Mouse (Mus musculus) C2C12 (cell line): ENCODE data around the gene Esp6.

ENCODE experiments used
- CTCF ChIP-seq: IDR thresholded peaks from one replicate; pipeline ENCODE4 v1.5.1; 2011; ENCODE audit not compliant: control insufficient read depth, insufficient read depth, insufficient read length
- FOSL1 ChIP-seq: IDR thresholded peaks from one replicate; pipeline ENCODE4 v1.8.0; 2011; ENCODE audit warnings: mild to moderate bottlenecking, low read length; ENCODE audit not compliant: poor library complexity, insufficient read depth, severe bottlenecking
- MAX ChIP-seq: IDR thresholded peaks from one replicate; pipeline ENCODE4 v1.6.1; 2011; ENCODE audit warnings: mild to moderate bottlenecking, control low read depth
- MYOD1 ChIP-seq: IDR thresholded peaks from one replicate; pipeline ENCODE4 v1.6.1; 2011; ENCODE audit warnings: low read depth; ENCODE audit not compliant: control insufficient read depth, insufficient read length
- USF1 ChIP-seq: IDR thresholded peaks from one replicate; pipeline ENCODE4 v1.6.1; 2011; ENCODE audit warnings: low read depth, mild to moderate bottlenecking, control low read depth, moderate library complexity

DNA sequence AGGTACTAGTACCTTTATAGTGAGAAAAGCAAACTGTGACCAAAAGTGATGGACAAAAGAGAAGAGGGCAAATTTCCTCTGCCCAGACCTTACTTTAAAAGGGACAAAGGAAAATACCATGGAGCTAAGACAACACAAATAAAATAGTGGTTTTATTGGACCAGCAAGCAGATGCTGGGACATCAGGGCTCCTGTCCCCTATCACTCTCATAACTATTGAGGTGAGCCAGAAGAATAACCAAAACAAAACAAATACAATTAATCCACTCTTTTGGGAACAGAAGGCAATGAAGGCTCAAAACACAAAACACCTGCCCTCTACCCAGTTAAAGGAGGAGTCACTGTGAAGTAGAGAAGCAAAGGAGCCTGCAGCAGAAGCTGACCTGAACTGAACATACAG, 37.0 kb downstream of the Esp6 start, which contains the start of gene Esp4:
- TF ChIP-seq CTCF (no peak), MAX (no peak), MYOD1 (no peak), FOSL1 (no peak), USF1 (no peak)
